Mouse (Mus musculus) lung, postnatal 0 days (tissue): Measurements from ENCODE around the gene Usp47. TPM values are rescaled to one million over a fixed set of nuclear protein-coding genes. Genes with fewer than 3 reads are reported as not detected.

Source experiments
- ATAC-seq: fragments of 200-750 bp; cut with Nextera tagmentation; 2 replicates; pipeline ENCODE4 v1.8.0; 2017; ENCODE audit warnings: moderate library complexity
- DNase-seq: peaks from one replicate; pipeline ENCODE4 v3.0.0-alpha.2; 2016; ENCODE audit warnings: low spot score
- H3K27ac ChIP-seq: fragments of 300-500 bp; sonication (generic); 2 replicates; pipeline ENCODE4 v1.5.1; 2014; ENCODE audit warnings: antibody characterized with exemption, mild to moderate bottlenecking, low read length, mixed read lengths
- H3K27me3 ChIP-seq: fragments of 300-500 bp; sonication (generic); replicated peaks from 2 replicates; pipeline ENCODE4 v1.6.1; 2014; ENCODE audit warnings: low read length, mixed read lengths; ENCODE audit not compliant: insufficient read depth
- H3K36me3 ChIP-seq: fragments of 300-500 bp; sonication (generic); 2 replicates; pipeline ENCODE4 v1.6.1; 2014; ENCODE audit warnings: low read length, mixed read lengths; ENCODE audit not compliant: insufficient read depth
- H3K4me1 ChIP-seq: fragments of 300-500 bp; sonication (generic); 2 replicates; pipeline ENCODE4 v1.6.1; 2014; ENCODE audit warnings: antibody characterized with exemption, low read depth, low read length, mixed read lengths; ENCODE audit not compliant: insufficient read depth
- H3K4me2 ChIP-seq: fragments of 300-500 bp; sonication (generic); replicated peaks from 2 replicates; pipeline ENCODE4 v1.6.1; 2014; ENCODE audit warnings: low read depth, mild to moderate bottlenecking, low read length, moderate library complexity, mixed read lengths
- H3K4me3 ChIP-seq: fragments of 300-500 bp; sonication (generic); 2 replicates; pipeline ENCODE4 v1.5.1; 2014; ENCODE audit warnings: low read depth, low read length
- H3K9ac ChIP-seq: fragments of 300-500 bp; sonication (generic); replicated peaks from 2 replicates; pipeline ENCODE4 v1.6.1; 2014; ENCODE audit warnings: low read depth, mild to moderate bottlenecking
- H3K9me3 ChIP-seq: fragments of 300-500 bp; sonication (generic); 2 replicates; pipeline ENCODE4 v1.6.1; 2016; ENCODE audit warnings: low read length, mixed read lengths
- CTCF ChIP-seq: IDR thresholded peaks from 2 replicates; pipeline ENCODE4 v1.5.1; 2016; ENCODE audit warnings: antibody characterized with exemption, mild to moderate bottlenecking
- EP300 ChIP-seq: IDR thresholded peaks from 2 replicates; pipeline ENCODE4 v1.6.1; 2016; ENCODE audit warnings: antibody characterized with exemption, mild to moderate bottlenecking, control low read depth
- WGBS: fragments of 180-500 bp; shearing (Covaris S2); extraction: QIAGEN DNeasy Blood & Tissue Kit; methylation state at CpG from one replicate; pipeline ENCODE4 v1.1.7; 2014; 5-methylcytosine and 5-hydroxymethylcytosine counted together
- polyA plus RNA-seq: library from polyadenylated mRNA; unstranded; fragments of >200 nt; fragmentation: Nextera tagmentation; extraction: Ambion mirVana; gene quantifications from 2 replicates; pipeline ENCODE4 v1.2.1, GENCODE M21; 2015

Gene Usp47
- polyA plus RNA-seq, 1 experiment from 2014 or later: 33.1 TPM

- Histone ChIP-seq H3K4me2 (no peak overlapping the region), H3K36me3 (no peaks in the 10 kb centered on the region), H3K4me3 (no peak overlapping the region), H3K27me3 (no peaks in the 10 kb centered on the region), H3K9me3 (no peaks in the 10 kb centered on the region), H3K9ac (no peak overlapping the region), H3K27ac (no peak overlapping the region), H3K4me1 (no peaks in the 10 kb centered on the region)
- WGBS: 66% methylated on average over 6 of the region's 6 CpGs
- ATAC-seq (peak; percentile 73), DNase-seq (peak; percentile 68)
- TF ChIP-seq EP300 (no peak), CTCF (no peak; the same call in 1 of the 2 replicates)
These were observed 106.5 kb downstream of the Usp47 start for GRCm38 (mm10) chr7:112129851-112130250.

- no peaks in the 10 kb centered on the region for H3K4me1 ChIP-seq
These were observed 107.4 kb downstream of the Usp47 start for GRCm38 (mm10) chr7:112130660-112131059.

GRCm38 (mm10) chr7:112132005-112132404, 108.7 kb downstream of the Usp47 start:
- H3K27ac ChIP-seq: no peak overlapping the region
- ATAC-seq: no peak
- TF ChIP-seq EP300 (no peak), CTCF (no peak)
- no peak overlapping the region for H3K4me2 ChIP-seq
- no peaks in the 10 kb centered on the region for H3K9me3 ChIP-seq
- H3K36me3 ChIP-seq: no peaks in the 10 kb centered on the region
- no peaks in the 10 kb centered on the region for H3K27me3 ChIP-seq
- no peaks in the 10 kb centered on the region for H3K4me1 ChIP-seq
- H3K4me3 ChIP-seq: no peak overlapping the region
- WGBS: 66% methylated on average over 6 of the region's 6 CpGs
- no peak for DNase-seq
- no peak overlapping the region for H3K9ac ChIP-seq

More at GRCm38 (mm10) chr7:112130660-112131059, 107.4 kb downstream of the Usp47 start:
- Histone ChIP-seq H3K4me2 (no peak overlapping the region), H3K9me3 (no peaks in the 10 kb centered on the region), H3K36me3 (no peaks in the 10 kb centered on the region), H3K4me3 (no peak overlapping the region), H3K27me3 (no peaks in the 10 kb centered on the region), H3K27ac (no peak overlapping the region), H3K9ac (no peak overlapping the region)
- ATAC-seq (no peak), DNase-seq (no peak)
- TF ChIP-seq CTCF: no peak
- no peak for TF ChIP-seq EP300
- 94% methylated on average over 3 of the region's 3 CpGs for WGBS

- H3K27me3 ChIP-seq: no peaks in the 10 kb centered on the region
- ATAC-seq: no peak
- H3K27ac ChIP-seq: no peak overlapping the region
- peaks cover 3% of the 10 kb centered on the region; the same call in 1 of the 2 replicates for H3K4me1 ChIP-seq
- no peaks in the 10 kb centered on the region for H3K9me3 ChIP-seq
- H3K4me3 ChIP-seq: no peak overlapping the region
- WGBS: 90% methylated on average over 5 of the region's 5 CpGs
- H3K36me3 ChIP-seq: no peaks in the 10 kb centered on the region
- no peak overlapping the region for H3K4me2 ChIP-seq
- H3K9ac ChIP-seq: no peak overlapping the region
- TF ChIP-seq CTCF (peak; percentile 35), EP300 (no peak)
- no peak for DNase-seq
These were observed 110.0 kb downstream of the Usp47 start for GRCm38 (mm10) chr7:112133277-112133676.

- ATAC-seq (no peak), DNase-seq (no peak)
- Histone ChIP-seq H3K9ac (no peak overlapping the region), H3K4me3 (no peak overlapping the region), H3K27me3 (no peaks in the 10 kb centered on the region), H3K4me1 (peaks cover 4% of the 10 kb centered on the region; the same call in 1 of the 2 replicates), H3K4me2 (no peak overlapping the region), H3K9me3 (no peaks in the 10 kb centered on the region), H3K36me3 (no peaks in the 10 kb centered on the region), H3K27ac (no peak overlapping the region)
- 81% methylated on average over 4 of the region's 4 CpGs for WGBS
- TF ChIP-seq EP300 (no peak), CTCF (no peak)
These were observed 111.9 kb downstream of the Usp47 start for GRCm38 (mm10) chr7:112135161-112135560.

- WGBS: 79% methylated on average over 5 of the region's 5 CpGs
These were observed 113.2 kb downstream of the Usp47 start for GRCm38 (mm10) chr7:112136537-112136936.

GRCm38 (mm10) chr7:112138168-112138508, 114.8 kb downstream of the Usp47 start:
- TF ChIP-seq EP300: no peak
- TF ChIP-seq CTCF: no peak
- Histone ChIP-seq H3K4me1 (peaks cover 4% of the 10 kb centered on the region; the same call in 1 of the 2 replicates), H3K36me3 (no peaks in the 10 kb centered on the region), H3K27ac (no peak overlapping the region; the same call in 1 of the 2 replicates), H3K4me3 (no peak overlapping the region), H3K27me3 (no peaks in the 10 kb centered on the region), H3K4me2 (no peak overlapping the region), H3K9ac (no peak overlapping the region), H3K9me3 (no peaks in the 10 kb centered on the region)
- 60% methylated on average over 7 of the region's 7 CpGs for WGBS
- no peak for ATAC-seq
- peak; percentile 37 for DNase-seq

More at GRCm38 (mm10) chr7:112136537-112136936, 113.2 kb downstream of the Usp47 start:
- no peak overlapping the region for H3K4me3 ChIP-seq
- H3K27ac ChIP-seq: no peak overlapping the region
- TF ChIP-seq CTCF: no peak
- no peak for TF ChIP-seq EP300
- ATAC-seq: no peak
- no peak overlapping the region for H3K4me2 ChIP-seq
- no peak for DNase-seq
- H3K4me1 ChIP-seq: peaks cover 4% of the 10 kb centered on the region; the same call in 1 of the 2 replicates
- no peaks in the 10 kb centered on the region for H3K36me3 ChIP-seq
- no peaks in the 10 kb centered on the region for H3K9me3 ChIP-seq
- H3K9ac ChIP-seq: no peak overlapping the region
- H3K27me3 ChIP-seq: no peaks in the 10 kb centered on the region
